Mouse (Mus musculus) G1E (cell line): ENCODE data around the gene Spata5.

ENCODE experiments used
- CTCF ChIP-seq: IDR thresholded peaks from 2 replicates; pipeline ENCODE4 v1.5.1; 2012; ENCODE audit warnings: low read depth, low read length, inconsistent platforms, mixed read lengths
- POLR2AphosphoS5 ChIP-seq: IDR thresholded peaks from 2 replicates; pipeline ENCODE4 v1.6.1; 2012; ENCODE audit warnings: low read depth, low read length, inconsistent platforms; ENCODE audit not compliant: insufficient replicate concordance

- no peak for TF ChIP-seq CTCF
- TF ChIP-seq POLR2AphosphoS5, result no peak
Measured at GRCm38 (mm10) chr3:37426069-37426468, 6.4 kb downstream of the Spata5 start.
